Mouse (Mus musculus) adrenal gland, adult 2 months (tissue): ENCODE data around the gene Rbpms2. TPM values are rescaled to one million over a fixed set of nuclear protein-coding genes. Genes with fewer than 3 reads are reported as not detected.
A peak's percentile ranks its signal among the peaks of the same experiment; 100 is the strongest.

Experiments
- DNase-seq: peaks from one replicate; pipeline ENCODE4 v3.0.0; 2021
- long read RNA-seq: library from polyadenylated mRNA; stranded (forward); transcript quantifications from one replicate; pipeline ENCODE4 v2.0.0, GENCODE M21; 2021
- polyA plus RNA-seq: library from polyadenylated mRNA; depleted of rRNA; stranded (reverse); fragments of >200 nt; gene quantifications from 2 replicates; pipeline ENCODE4 v1.2.3, GENCODE M21; 2012; rRNA removed
- total RNA-seq, 2 experiments: library from RNA; stranded (reverse); gene quantifications; 2 replicates each; pipeline ENCODE4 v1.2.3; 2021

Gene Rbpms2
- total RNA-seq (10 to 100 TPM; 63.1 to 85.0 TPM), polyA plus RNA-seq (125 and 154 TPM in 2 replicates)
- long read RNA-seq, transcript Rbpms2-201 (8 exons, 1,987 nt): major isoform, 49 of 68 reads
- long read RNA-seq, partial matches to known transcripts: 5 of 68 reads
- long read RNA-seq, other reads (novel, unspliced or antisense): 14 of 68 reads

DNA sequence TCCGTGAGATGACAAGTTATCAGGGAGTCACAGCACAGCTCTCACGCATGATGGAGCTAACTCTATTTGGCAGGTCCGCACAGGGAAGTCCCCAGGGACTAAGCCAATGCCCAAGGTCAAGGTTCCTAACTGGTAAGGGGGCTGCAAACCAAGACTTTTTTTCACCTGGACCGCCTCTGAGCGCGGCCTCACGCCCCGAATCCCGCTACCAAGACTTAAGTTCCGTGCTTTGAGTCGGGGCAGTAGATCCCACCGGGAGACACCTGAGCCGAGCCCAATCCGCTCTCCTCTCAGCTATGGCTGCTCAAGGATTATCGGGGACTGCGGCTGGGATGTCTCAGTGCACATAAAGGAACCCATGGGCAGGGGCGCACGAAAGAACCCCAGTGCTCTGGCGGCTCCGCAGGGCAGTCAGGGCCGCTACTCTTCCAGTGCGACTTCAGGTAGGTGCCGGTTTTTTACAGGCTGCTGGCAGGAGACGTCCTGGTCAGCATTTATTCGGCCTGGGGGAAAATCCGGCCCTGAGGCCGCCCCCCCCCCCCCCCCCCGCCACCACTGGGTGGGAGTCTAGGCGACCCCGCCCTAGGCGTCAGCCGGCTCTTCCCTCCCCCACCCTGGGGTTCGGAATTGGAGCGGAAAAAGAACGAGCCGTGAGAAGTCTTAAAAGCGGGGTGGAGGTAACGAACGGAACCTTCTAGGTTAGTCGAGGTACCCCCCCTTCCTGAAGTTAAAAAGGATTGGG, at the start of gene Rbpms2:
Gene Rbpms2, plus strand, starts transcription at position 624 of the 742 bp plus-strand sequence.
- peak; percentile 73 for DNase-seq

DNA sequence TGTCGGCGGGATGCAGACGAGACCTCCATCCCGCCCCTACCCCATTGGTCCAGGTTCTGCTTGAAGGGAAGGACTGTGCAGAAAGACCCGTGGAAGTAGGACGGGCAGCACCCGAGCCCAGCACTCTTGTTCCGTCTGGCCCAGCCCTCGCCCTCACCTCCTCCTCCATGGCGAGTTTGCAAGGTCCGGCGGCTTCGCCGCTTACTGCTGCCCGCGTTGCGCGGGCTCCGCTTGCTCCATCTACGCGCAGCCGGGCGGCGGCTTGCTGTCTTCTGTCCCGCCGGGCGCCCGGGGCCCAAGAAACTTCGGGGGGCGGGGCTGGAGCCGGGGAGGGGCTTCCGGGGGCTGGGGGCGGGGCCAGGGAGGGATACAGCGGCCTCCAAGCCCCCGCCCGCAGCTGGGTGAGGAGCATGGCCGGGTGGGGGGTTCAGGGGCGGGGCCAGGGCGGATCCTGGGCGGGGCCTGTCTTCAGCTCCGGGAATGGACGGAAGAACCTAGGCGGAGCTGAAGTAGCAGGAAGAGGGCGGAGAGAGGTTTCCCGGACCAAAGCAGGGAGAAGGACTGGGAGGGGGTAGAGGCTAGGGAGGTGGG, 49.6 kb upstream of the Rbpms2 start, which contains the start of gene Plekho2:
Gene Plekho2, minus strand, starts transcription at position 260 of the 591 bp plus-strand sequence.
- peak; percentile 97 for DNase-seq

DNA sequence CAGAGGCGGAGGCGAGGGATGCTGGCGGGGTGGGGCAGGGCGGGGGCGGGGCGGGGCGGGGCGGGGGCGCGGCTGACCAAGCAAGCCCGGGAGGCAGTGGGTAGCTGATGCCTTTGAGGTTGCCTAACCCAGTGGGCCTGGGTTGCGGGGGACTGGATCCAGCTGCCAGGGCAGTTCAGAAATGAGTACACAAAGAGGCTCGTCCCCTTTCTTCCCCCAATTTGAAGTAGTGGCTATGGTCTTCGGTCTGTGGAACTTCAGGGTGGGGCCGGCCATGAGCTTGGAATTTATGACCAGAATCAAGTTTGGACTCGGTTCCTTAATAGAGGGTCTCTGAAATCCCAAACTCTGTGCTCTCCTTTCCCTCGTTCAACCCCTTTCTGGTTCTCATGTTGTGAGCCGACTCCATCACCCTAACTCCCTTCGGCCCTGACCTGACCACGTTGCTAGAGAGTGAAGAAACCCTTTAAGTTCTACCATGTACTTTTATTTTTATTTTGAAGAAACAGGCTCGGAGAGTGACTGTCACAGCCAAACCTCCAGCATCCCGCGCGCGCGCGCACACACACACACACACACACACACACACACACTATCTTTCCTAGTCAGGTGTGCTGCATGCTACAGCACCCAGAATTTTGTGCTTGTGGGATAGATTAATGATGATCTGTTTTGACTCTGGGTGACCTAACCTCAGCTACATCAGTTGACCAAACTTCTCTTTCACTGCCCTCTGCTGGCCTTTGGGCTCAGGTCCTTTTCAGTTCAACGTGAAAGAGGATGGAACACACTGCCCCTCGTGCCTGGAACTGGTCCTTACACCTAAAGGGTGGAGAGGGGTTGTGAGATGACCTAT, 48.8 kb upstream of the Rbpms2 start:
- DNase-seq: peak; percentile 90

DNA sequence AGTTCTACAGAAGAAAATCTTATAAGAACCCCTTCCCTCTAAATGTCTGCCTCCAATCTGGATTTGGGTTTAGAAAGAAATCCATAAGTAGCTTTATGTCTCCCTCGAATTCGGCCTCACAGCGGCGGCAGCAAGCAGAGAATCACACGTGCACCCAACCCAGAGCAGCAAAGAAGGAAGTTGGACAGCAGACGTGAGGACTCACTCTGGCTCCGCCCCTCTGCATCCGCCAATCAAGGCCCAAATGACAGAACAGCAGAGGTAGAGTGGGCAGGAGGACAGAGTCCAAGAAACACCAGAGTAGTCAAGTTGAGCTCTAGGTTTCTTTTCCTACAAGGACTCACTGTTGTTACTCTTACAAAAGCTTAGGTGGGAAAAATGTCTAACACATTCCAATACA, 46.4 kb upstream of the Rbpms2 start:
- DNase-seq: no peak

DNA sequence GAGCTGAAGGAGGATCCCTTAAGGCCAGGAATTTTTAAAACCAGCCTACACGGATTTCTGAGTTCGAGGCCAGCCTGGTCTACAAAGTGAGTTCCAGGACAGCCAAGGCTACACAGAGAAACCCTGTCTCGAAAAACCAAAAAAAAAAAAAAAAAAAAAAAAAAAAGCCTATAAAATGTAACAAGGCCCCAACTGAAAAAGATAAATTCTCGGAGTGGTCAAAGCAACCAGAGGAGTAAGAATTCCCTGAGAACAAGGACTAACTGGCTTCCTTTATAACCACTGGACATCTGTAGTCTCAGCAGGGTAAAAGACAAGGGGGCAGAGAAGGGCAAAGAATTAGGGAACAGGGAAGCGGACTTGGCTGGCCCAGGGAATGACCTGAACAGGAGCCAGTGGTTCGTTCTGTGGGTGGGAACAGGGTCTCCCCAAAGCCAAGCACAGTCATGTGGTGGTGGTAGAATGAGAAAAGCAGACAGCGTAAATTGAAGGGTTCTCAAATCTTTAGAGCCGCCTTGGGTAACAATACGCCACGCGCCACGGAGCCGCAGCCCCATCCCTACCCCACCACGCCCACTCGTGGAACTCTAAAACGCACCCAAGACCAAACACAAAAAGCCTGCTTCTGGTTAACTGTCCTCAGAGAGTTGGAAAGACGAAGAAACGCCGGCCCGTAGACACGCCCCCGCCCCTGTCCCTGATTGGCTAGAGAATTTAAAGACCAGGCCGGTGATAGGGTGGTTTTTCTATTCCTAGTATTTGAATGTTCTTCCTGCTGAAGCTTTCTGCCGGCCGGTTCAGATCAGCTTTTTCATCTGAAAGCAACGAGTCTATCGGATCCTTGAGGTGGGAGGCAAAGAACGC, 42.8 kb upstream of the Rbpms2 start, which contains the start of gene Pif1:
Gene Pif1, plus strand, starts transcription at position 755 of the 864 bp plus-strand sequence.
- DNase-seq: peak; percentile 92

DNA sequence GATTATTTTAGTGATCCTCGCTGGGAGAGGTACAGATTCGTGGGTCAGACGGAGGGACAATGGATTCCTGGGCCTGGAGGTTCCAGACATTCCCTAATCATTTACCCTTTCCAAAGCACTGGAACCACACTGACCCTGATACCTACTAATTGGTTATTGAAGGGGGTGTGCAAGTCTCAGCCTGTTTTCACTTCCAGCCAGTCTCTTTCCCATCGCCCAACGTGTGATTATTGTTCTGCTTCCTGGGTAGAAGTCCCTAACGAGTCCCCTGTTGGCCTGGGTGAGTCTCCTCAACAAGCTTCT, 42.2 kb upstream of the Rbpms2 start:
- DNase-seq: no peak

DNA sequence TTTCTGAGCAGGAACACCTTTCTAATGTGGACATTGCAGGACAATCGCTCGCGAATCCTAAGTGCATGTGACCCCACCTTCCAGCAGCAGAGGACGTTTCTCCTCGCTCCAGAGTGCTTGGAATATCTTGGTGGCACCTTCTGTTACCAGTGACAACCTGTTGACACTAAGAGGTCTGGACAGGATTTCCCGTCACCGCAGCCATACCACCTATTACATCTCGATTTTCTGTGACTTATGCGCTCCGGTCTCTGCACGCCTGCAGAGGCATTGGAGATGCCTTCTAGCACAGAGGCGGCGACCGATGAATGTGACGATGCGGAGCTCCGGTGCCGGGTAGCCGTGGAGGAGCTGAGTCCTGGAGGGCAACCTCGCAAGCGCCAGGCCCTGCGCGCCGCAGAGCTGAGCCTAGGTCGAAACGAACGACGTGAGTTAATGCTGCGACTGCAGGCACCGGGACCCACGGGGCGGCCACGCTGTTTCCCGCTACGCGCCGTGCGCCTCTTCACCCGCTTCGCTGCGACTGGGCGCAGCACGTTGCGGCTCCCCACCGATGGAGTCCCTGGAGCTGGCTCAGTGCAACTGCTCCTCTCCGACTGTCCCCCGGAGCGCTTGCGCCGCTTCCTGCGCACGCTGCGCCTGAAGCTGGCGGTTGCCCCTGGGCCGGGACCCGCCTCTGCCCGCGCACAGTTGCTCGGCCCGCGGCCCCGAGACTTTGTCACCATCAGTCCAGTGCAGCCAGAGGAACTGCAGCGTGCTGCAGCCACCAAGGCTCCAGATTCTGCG, 41.7 kb upstream of the Rbpms2 start:
- DNase-seq: peak; percentile 54

DNA sequence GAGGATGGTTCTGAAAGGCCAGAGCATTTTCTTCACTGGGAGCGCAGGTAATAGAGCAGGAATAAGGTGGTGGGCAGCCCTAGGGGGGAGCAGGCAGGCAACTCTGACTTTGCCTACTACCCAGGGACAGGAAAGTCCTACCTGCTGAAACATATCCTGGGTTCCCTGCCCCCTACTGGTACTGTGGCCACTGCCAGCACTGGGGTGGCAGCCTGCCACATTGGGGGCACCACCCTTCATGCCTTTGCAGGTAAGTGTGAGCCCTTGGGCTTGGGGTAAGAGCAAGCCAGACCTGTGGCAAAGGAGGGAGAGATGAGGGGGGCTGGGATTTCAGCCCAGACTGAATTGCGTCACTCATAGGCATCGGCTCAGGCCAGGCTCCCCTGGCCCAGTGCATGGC, 40.4 kb upstream of the Rbpms2 start:
- DNase-seq: no peak

DNA sequence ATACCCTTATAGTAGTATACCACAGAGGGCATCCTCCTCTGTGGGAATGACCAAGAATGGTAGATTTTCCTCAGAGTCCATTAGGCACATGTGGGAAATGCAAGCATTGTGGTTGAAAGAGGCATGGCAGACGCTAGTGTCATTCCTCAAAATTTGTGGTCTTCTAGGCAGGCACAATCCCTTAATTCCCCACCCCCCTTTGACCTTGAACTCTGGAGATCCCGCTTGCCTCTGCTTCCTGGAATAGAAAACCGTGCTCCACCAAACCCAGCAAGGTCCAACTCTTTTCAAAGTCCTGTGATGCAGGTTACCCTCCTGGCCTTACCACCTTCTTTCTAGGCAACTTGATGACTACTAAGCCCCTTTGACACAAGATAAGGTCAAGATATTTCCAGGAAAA, 36.7 kb upstream of the Rbpms2 start:
- DNase-seq: no peak

DNA sequence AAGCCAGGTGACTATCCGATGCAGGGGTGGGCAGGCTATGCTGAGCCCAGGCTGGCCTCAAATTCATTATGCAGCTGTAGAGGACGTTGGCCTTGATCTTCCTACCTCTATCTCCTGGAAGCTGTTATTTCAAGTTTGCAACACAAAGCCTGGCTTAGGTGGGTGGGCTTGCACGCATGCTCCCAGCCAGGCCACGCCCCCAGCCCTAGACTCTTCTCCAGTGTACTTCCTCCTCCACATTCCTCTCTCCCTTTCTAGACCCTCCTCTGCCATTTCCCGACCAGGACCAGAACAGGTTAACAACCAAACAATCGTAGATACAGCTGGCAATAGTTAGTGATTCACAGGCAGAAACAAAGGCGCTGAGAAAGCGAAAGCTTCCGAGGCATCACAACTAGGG, 35.9 kb upstream of the Rbpms2 start:
- DNase-seq: no peak

DNA sequence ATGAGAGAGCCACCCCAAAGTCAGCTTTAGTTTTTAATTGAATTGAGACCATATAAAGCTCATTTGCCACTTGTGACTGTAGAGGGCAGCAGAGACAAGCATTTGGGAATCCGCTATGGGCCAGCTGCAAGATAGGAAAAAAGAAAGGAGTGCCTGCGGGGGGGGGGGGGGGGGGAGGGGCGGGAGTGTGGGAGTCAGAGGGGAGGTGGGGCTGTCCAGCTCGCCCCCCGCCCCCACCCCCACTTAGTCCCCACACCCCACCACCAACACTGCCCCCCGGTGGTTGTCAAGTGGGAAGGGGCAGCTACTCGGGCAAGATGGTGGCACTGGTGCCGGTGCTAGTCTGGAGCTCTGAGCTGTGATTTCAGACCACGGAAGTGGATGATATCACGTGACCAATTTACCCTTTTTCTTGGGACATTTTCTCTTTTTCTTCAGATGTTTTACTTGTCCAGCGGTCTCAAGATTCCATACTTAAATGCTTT, 30.6 kb upstream of the Rbpms2 start:
- peak; percentile 64 for DNase-seq

DNA sequence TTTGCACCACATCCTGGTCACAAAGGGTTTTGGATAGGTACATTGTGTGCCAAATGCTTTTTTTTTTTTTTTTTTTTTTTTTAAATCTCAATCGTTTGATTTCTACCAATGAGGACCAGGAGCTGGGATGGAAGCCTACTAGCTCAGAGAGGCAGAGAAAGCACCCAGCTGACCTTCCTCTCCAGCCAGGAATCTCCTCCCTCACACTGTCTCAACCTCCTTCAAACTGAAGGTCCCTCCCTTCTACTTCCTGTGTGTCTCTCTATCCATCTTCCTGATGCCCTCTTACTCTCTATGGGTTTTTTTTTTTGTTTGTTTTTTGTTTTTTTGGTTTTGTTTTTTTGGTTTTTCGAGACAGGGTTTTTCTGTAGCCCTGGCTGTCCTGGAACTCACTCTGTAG, 28.5 kb upstream of the Rbpms2 start:
- DNase-seq: no peak

DNA sequence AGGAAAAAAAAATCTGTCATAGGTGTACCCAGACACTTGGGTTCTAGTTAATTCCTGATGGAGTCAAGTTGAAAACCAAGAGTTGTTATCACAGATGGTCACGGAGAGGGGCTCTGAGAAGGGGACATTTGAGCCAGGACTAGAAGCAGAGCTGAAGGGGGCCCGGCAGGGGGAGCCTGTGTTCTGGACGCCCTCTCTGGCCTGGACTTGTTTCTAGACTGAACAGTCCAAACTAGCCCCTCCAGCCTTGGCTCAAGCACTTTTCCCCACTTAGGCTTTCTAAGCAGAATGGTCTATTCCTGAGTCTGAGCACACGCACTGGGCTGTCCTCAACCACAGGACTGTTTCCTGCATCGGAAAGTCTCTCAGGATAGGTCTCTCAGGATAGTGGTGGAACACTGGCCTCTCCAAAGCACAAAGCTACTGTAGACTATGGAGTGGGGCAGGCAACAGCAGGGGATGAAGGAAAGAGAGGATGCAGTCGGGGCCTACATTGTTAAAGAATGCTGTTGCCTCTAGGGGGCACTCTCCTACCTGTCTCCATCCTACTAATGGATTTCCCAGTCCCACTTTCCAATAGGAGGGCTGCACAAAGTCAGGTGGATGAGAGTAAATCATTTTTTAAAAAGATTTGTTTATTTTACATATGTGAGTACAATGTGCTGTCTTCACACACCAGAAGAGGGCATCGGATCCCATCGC, 25.9 kb upstream of the Rbpms2 start:
- DNase-seq: no peak

DNA sequence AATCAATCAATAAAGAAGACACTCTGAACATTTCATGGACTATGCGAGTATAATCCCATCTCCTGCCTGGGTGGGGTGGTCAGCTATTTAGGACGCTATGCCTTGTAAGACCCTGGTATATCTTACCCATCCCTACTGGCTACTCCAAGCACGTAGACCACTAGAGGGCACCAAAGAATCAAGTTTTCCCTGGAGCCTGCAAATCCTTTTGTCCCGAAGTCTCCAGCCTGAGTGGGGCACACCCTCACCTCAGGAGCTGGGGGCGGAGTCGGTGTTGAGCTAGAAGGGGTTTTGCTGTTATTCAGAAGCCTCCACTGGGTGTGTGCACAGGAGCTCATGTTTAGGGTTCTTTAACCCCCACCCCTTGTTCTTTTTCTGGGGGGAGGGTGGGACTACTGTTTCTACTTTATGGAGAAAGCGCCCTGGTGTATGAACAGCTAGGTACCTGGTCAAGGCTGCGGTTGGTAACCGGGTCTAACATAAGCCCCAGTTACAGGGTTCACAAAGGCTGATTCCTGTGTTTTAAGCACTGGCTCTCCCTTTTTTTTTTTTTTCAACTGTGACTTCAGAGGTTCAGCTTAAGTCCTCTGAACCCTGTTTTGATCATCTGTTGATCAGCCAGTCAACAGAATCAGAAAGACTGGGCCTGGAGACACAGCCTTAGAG, 23.8 kb upstream of the Rbpms2 start:
- DNase-seq: peak; percentile 70

DNA sequence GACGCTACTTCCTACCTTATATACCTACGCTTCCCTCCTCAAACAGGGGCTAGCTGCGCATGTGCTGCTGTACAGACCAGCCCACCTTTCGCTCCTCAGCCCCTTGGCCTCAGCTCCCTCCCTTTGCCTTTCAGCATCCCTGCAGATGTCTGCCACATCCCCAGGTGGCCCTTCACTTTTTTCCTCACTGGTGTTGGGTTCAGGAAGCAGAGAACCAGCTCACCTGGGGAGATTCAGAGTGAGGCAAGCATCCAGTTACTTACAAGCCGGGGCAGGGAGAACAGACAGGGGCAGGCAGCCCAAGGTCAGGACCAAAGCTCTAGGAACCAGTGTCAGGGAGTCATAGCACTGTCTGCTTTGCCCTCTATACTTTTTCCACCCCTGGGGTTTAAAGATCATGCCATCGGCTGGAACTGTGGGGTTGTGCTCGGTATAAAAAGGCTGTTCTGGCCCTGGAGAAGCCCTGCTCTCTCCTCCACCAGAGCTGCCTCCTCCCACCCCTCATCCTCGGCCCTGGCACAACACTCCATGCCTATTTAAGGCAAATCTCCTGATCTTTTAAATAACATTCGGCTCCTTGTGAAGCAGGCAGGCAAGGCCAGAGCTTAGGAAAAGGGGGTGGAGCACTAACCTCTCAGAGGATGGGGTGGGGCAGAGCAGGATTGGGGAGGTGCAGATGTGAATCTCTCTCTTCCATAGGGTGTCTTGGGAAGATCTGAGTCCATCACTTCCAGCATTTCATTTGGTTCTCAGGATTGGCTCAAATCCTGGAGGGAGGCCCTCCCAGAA, 22.9 kb upstream of the Rbpms2 start:
- peak; percentile 51 for DNase-seq

DNA sequence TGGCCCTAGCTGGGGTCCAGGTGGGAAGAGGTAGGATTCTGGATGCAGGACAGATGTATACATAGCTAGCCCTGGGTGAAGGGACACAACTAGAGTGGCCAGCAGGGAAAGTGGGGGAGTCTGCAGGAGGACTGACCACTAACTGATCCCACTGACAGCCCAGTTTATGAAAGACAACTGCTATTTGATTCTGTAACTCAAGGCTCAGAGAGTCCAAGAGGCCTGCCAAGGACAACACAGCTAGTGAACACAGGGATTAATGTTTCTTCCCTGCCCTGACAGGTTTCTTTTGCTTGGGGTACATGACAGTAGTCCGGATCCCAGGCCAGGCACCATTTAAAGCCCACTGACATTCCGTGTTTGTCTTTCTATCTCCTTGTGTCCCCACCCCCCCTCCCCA, 22.3 kb upstream of the Rbpms2 start:
- DNase-seq: no peak

DNA sequence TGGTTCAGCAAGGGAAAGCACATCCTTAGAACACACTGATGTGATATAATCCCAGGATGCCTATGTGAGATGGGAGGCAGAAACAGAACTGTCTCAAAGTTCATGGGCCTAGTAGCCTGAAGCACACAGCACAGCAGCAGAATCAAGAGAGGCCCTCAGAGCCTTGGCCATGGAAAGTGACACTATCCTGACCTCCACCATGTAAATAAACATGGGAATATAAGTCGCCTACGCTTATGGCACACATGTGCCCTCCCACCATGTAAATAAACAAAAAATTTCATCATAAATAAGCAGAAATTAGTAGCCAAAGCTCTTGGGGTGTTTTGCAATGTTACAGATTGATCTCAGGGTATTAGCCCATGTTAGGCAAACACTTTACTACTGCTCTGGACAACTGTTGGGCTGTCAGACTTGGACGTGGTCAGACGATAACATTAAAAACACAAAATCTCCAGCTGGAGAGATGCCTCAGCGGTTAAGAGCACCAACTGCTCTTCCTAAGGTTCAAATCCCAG, 17.4 kb upstream of the Rbpms2 start:
- no peak for DNase-seq

DNA sequence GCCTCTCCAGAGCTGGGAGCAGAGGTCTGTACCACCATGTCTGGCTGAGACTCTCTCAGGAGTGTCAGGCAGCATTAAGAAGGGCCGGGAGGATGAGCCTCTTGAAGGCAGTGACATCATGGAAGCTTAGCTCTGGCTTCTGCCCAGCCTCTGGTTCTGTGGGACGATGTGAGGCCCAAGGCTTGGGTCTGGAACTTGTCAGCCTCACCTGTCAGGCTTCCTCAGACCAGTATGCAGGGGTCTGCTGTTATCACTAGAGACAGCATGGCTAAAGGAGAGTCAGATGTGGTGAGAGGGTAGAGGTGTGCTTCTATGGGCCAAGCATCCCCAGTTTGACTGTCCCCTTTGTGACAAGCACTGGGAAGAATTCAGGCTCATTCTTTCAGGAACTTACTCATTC, 16.4 kb upstream of the Rbpms2 start:
- DNase-seq: no peak
